Mouse (Mus musculus) testis, postnatal 10 days (tissue): ENCODE data around the gene Dnajb1.
"Not testable (repeated sequence)": the region's sequence is repeated elsewhere in the genome, so short reads cannot be mapped to it uniquely, and the experiment has no call there.

Source experiments
- DNase-seq: peaks from one replicate; pipeline ENCODE4 v3.0.0; 2021; ENCODE audit warnings: low spot score

Gene Dnajb1

GRCm38 (mm10) chr8:83607661-83608397, at the start of gene Dnajb1, which contains the start of gene Tecr:
TSS of gene Dnajb1 (plus strand) at chr8:83608193.
TSS of gene Tecr (minus strand) at chr8:83607971.
- DNase-seq, result peak; percentile 99

DNA sequence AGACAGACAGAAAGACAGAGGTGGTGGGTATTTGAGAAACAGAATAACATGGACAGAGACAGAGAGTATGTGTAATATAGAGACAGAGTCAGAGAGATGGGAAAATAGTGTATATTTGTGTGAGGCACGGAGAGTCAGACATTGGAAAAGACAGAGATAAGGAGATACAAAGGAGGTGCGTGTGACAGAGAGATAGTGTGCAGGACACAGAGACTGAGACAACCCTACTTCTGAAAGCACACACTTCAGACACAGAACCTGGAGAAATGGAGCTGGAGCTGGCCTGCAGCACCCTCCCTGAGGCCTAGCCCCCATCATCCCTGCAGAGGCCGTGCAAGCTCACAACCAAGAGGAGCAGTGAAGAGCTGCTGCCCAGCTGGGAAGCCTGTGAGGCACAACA, 45.3 kb upstream of the Dnajb1 start:
- no peak for DNase-seq

GRCm38 (mm10) chr8:83563246-83563645, 44.7 kb upstream of the Dnajb1 start:
- DNase-seq, result no peak

GRCm38 (mm10) chr8:83565731-83566375, 42.1 kb upstream of the Dnajb1 start:
- peak; percentile 52 for DNase-seq

GRCm38 (mm10) chr8:83566469-83567395, 41.3 kb upstream of the Dnajb1 start, which contains the start of gene Ndufb7:
TSS of gene Ndufb7 (plus strand) at chr8:83566671.
- peak; percentile 98 for DNase-seq

GRCm38 (mm10) chr8:83567668-83568067, 40.3 kb upstream of the Dnajb1 start:
- peak; percentile 37 for DNase-seq

DNA sequence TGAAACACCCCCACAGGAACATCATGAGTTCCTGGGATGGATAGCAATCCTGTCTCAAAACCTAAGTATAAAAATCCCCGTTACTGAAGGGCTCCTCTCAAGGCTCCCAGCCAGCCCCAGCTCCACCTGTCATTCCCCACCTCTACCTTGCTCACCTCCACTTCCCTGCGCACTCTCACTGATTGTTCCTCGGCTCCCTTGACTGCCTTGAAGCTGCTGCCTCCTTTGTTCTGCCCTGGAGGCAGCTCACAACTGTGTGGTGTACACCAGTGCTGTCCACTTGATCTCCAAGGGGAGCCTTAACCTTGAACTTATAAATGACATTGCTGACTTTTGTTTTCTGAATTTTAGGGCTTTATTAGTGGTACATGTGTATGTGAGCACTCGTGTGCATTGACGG, 39.9 kb upstream of the Dnajb1 start:
- peak; percentile 38 for DNase-seq

GRCm38 (mm10) chr8:83568755-83569154, 39.2 kb upstream of the Dnajb1 start:
- no peak for DNase-seq

DNA sequence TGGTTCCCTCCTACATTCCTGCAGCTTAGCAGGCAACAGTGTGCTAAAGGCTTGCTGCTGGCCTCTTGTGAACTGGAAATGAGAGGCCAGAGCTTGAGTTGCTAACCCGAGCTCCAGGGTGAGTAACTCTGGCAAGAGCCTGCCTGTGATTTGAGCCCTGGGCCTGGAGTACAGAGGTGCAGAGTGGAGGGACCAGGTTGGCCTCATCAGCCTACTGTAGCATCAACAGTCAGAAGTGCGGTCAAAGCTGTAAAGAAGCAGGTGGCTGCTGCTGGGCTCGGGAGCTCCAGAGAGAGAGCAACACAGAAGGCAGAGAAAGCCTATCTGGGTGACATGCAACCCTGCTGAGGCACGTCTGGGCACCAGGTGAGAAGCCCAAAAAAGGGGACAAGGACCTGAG, 38.8 kb upstream of the Dnajb1 start:
- peak; percentile 39 for DNase-seq

- peak; percentile 38 for DNase-seq
Measured at GRCm38 (mm10) chr8:83570272-83571000, 37.6 kb upstream of the Dnajb1 start.

DNA sequence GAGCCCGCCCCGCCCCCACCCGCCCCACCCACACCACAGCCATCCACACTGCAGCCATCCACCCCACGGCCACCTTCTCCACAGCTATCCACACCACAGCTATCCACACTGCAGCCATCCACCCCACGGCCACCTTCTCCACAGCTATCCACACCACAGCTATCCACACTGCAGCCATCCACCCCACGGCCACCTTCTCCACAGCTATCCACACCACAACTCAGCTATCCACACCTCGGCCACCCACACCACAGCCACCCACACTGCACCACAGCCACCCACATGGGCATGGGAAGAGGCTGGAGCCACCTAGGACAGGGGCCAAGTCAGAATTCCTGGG, 37.0 kb upstream of the Dnajb1 start:
- not testable (repeated sequence) for DNase-seq

GRCm38 (mm10) chr8:83571791-83572190, 36.2 kb upstream of the Dnajb1 start:
- DNase-seq, result peak; percentile 38

DNA sequence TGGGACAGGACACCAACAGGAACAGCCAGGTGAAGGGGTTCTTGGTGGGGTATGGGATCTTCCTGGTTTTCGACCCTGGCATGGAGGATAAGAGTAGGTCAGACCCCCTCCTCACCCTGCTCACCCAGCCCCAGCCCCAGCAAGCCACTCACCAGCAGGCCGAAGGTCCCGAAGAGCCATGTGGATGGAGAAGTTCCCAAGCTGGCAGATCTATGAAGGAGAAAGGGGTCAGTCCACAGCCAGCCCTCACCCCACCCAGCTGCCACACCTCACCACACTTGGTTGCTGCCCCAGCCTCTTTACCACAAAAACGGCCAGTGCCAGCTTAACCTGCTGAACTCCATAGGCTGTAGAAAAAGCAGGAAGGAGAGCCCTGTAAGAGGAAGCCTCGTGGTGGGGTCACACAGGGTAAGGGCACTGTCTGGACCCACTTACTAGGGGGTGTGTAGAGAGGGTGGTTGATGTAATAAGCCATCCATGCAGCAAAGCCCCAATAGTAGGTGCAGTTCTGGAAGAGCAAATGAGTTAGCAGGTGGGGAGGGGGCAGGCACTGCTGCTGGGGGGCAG, 35.7 kb upstream of the Dnajb1 start:
- no peak for DNase-seq

GRCm38 (mm10) chr8:83573140-83573875, 34.7 kb upstream of the Dnajb1 start:
- DNase-seq, result peak; percentile 55

DNA sequence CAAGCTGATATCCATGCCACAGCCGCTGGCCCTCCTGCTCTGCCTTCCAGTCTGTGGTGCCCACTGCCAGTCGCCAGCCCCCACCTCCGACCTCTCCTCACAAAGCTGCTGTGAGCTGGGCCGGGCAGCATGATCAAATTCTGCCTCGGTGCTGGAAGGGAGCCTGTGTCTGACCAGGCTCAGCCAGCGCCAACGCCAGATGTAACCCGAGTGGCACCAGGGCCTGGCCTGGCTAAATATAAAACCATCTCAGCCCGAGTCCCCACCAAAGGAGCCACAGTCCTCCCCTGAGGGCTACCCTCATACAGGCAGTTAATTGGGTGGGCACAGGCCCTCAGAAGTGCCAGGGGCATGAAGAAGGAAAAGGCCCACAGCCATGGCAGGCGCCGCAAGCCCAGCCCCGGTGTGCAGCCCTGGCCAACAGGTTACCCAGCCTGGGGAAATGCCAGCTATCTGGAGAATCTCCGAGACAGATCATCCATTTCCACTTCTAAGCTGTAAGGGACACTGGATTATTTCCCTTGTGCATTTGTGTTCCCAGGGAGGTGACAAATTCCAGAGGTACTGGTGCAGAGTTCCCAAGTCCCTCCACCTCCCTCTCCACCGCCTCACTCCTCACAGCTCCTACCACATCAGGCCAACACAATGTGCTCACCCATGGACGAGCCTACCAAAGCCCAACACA, 33.2 kb upstream of the Dnajb1 start:
- DNase-seq, result peak; percentile 46

GRCm38 (mm10) chr8:83575561-83576515, 32.2 kb upstream of the Dnajb1 start:
- peak; percentile 47 for DNase-seq

DNA sequence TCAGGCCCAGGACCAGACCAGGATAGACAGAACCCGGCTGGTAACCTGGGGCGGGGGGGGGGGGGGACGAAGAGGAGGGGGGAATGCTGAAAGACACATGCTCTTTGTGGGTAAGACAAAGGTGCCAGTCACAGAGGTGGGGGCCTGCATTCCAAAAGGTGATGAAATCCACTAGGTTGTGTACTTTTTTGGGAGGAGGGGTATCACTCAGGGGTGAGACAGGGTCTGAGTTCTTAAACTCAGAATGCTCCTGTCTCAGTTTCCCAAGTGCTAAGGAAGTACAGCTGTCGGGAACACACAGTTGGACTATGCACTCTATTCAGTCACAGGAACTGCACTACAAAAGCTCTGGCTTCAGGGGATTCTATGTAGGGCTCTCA, 31.5 kb upstream of the Dnajb1 start:
- no peak for DNase-seq

DNA sequence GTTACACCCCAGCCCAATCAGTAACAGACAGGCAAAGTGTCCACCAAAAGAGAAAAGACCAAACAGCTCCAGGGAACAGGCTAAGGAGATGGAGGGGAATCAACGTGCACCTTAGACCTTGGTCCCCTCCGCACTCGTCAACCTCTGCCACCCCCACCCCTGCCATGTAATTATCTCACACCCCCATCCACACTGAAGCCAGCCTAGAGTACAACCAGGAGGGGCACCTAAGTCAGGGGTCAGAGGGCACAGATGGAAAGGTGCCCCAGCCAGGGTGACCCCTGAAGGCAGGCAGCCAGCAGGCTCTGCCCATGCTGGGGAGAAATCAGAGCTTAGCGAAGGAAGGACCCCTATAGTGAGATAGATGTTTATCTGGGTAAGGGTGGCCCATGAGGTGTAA, 31.1 kb upstream of the Dnajb1 start:
- DNase-seq, result peak; percentile 41

DNA sequence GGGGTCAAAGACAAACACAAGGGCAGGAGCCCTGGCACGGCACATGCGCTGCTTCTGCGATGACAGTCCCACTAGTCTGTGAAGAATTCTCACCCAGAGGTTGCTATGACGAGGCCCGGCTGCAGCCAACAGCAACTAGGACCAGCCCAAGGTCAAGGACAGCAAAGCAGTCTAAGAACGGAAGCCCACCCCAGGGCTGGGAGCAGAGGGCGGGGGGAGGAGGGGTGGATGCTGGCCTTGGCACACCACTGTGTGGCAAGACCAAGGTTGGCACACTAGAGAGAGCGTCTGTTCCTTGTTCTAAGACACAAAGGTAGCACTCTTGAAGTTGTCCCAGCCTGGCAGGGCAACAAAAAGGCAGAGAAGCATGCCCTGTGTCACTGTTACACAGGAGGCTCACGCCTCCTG, 30.6 kb upstream of the Dnajb1 start:
- DNase-seq, result peak; percentile 66
